Mouse (Mus musculus) CH12.LX (cell line): Measurements from ENCODE around the gene Col25a1. TPM values are rescaled to one million over a fixed set of nuclear protein-coding genes. Genes with fewer than 3 reads are reported as not detected.

Experiments
- DNase-seq: peaks from one replicate; pipeline ENCODE4 v3.0.0-alpha.2; 2013; ENCODE audit errors: extremely low read depth
- H3K27ac ChIP-seq: 2 replicates; pipeline ENCODE4 v1.5.1; 2012; ENCODE audit warnings: low read depth, mild to moderate bottlenecking, control low read depth, moderate library complexity; ENCODE audit not compliant: insufficient read depth
- H3K27me3 ChIP-seq: replicated peaks from 2 replicates; pipeline ENCODE3; 2012; ENCODE audit warnings: inconsistent platforms
- H3K36me3 ChIP-seq, 2 experiments: replicated peaks in 1 of 2; 2 replicates each; pipeline versions ENCODE3 to v1.6.1; 2012; ENCODE audit warnings: inconsistent platforms in 1 of 2, low read length in 1 of 2, mild to moderate bottlenecking in 1 of 2, mixed read lengths in 1 of 2, moderate library complexity in 1 of 2; ENCODE audit not compliant: control insufficient read depth in 1 of 2, insufficient read depth in 1 of 2
- H3K4me1 ChIP-seq, 2 experiments: 2 replicates each; pipeline ENCODE4 v1.6.1; 2012; ENCODE audit warnings: inconsistent platforms in 1 of 2, moderate library complexity in 1 of 2; ENCODE audit not compliant: insufficient read depth in 2 of 2, control insufficient read depth in 1 of 2
- H3K4me2 ChIP-seq: 2 replicates; pipeline ENCODE4 v1.6.1; 2012; ENCODE audit warnings: low read depth, mild to moderate bottlenecking, control low read depth; ENCODE audit not compliant: poor library complexity, insufficient read depth, severe bottlenecking
- H3K4me3 ChIP-seq, 3 experiments: fragments of 150-350 bp in 1 of 3; sonication (generic) in 1 of 3; replicated peaks in 1 of 3; 2 replicates each; pipeline versions ENCODE3 to v1.5.1; 2011 to 2012; ENCODE audit warnings: low read depth in 2 of 3, low read length in 2 of 3, mild to moderate bottlenecking in 2 of 3, moderate library complexity in 2 of 3, control low read depth in 1 of 3, improper control_type of control experiment in 1 of 3, inconsistent platforms in 1 of 3, mixed read lengths in 1 of 3; ENCODE audit not compliant: poor library complexity in 1 of 3
- H3K79me2 ChIP-seq: replicated peaks from 2 replicates; pipeline ENCODE4 v1.6.1; 2012; ENCODE audit warnings: mild to moderate bottlenecking, moderate library complexity; ENCODE audit not compliant: control insufficient read depth, poor library complexity, insufficient read depth, severe bottlenecking; ENCODE audit errors: extremely low read depth
- H3K9ac ChIP-seq: 2 replicates; pipeline ENCODE4 v1.6.1; 2012; ENCODE audit warnings: low read depth, mild to moderate bottlenecking, control low read depth, moderate library complexity; ENCODE audit not compliant: insufficient read depth
- H3K9me3 ChIP-seq: replicated peaks from 2 replicates; pipeline ENCODE3; 2012; ENCODE audit warnings: low read length, inconsistent platforms, mixed read lengths
- CHD2 ChIP-seq: IDR thresholded peaks from 2 replicates; pipeline ENCODE4 v1.6.1; 2011; ENCODE audit warnings: low read length, improper control_type of control experiment
- E2F4 ChIP-seq: IDR thresholded peaks from 2 replicates; pipeline ENCODE4 v1.6.1; 2011; ENCODE audit warnings: low read depth, low read length, improper control_type of control experiment; ENCODE audit not compliant: insufficient replicate concordance
- ELF1 ChIP-seq: IDR thresholded peaks from 2 replicates; pipeline ENCODE4 v1.6.1; 2014; ENCODE audit warnings: low read depth, mild to moderate bottlenecking, inconsistent platforms, low read length, improper control_type of control experiment
- EP300 ChIP-seq: IDR thresholded peaks from 2 replicates; pipeline ENCODE4 v1.6.1; 2011; ENCODE audit warnings: low read length, improper control_type of control experiment
- ETS1 ChIP-seq: conservative IDR thresholded peaks from 2 replicates; pipeline ENCODE4 v1.6.1; 2012; ENCODE audit warnings: low read depth, mild to moderate bottlenecking, inconsistent platforms, low read length, improper control_type of control experiment, moderate library complexity
- GABPA ChIP-seq: IDR thresholded peaks from 2 replicates; pipeline ENCODE4 v1.6.1; 2012; ENCODE audit warnings: low read depth, low read length, improper control_type of control experiment, inconsistent platforms; ENCODE audit not compliant: insufficient replicate concordance
- HCFC1 ChIP-seq: IDR thresholded peaks from 2 replicates; pipeline ENCODE4 v1.6.1; 2012; ENCODE audit warnings: low read depth, mild to moderate bottlenecking, inconsistent platforms, low read length, improper control_type of control experiment
- IRF4 ChIP-seq: IDR thresholded peaks from 2 replicates; pipeline ENCODE4 v1.6.1; 2014; ENCODE audit warnings: low read depth, mild to moderate bottlenecking, inconsistent platforms, low read length, improper control_type of control experiment
- JUND ChIP-seq: conservative IDR thresholded peaks from 2 replicates; pipeline ENCODE4 v1.6.1; 2011; ENCODE audit warnings: low read depth, low read length, improper control_type of control experiment
- KAT2A ChIP-seq: IDR thresholded peaks from 2 replicates; pipeline ENCODE4 v1.6.1; 2012; ENCODE audit warnings: low read length, improper control_type of control experiment, inconsistent platforms; ENCODE audit not compliant: insufficient replicate concordance
- MAFK ChIP-seq: IDR thresholded peaks from 2 replicates; pipeline ENCODE4 v1.6.1; 2011; ENCODE audit warnings: low read length, improper control_type of control experiment; ENCODE audit not compliant: insufficient replicate concordance
- MAX ChIP-seq: IDR thresholded peaks from 2 replicates; pipeline ENCODE4 v1.6.1; 2011; ENCODE audit warnings: low read length, improper control_type of control experiment
- MAZ ChIP-seq: IDR thresholded peaks from 2 replicates; pipeline ENCODE4 v1.6.1; 2012; ENCODE audit warnings: low read depth, mild to moderate bottlenecking, inconsistent platforms, low read length, improper control_type of control experiment, moderate library complexity
- MEF2A ChIP-seq: IDR thresholded peaks from 2 replicates; pipeline ENCODE4 v1.6.1; 2014; ENCODE audit warnings: low read depth, mild to moderate bottlenecking, inconsistent platforms, low read length, improper control_type of control experiment, borderline replicate concordance
- MXI1 ChIP-seq: IDR thresholded peaks from 2 replicates; pipeline ENCODE4 v1.6.1; 2011; ENCODE audit warnings: mild to moderate bottlenecking, low read depth, low read length, improper control_type of control experiment
- MYC ChIP-seq: IDR thresholded peaks from 2 replicates; pipeline ENCODE4 v1.6.1; 2011; ENCODE audit warnings: low read depth, mild to moderate bottlenecking, improper control_type of control experiment, low read length
- NELFE ChIP-seq: IDR thresholded peaks from 2 replicates; pipeline ENCODE4 v1.6.1; 2011; ENCODE audit warnings: low read depth, low read length, improper control_type of control experiment
- NRF1 ChIP-seq: IDR thresholded peaks from 2 replicates; pipeline ENCODE4 v1.6.1; 2014; ENCODE audit warnings: low read depth, mild to moderate bottlenecking, inconsistent platforms, low read length, improper control_type of control experiment, moderate library complexity
- PAX5 ChIP-seq: IDR thresholded peaks from 2 replicates; pipeline ENCODE4 v1.6.1; 2012; ENCODE audit warnings: low read length, inconsistent platforms, mixed read lengths
- POLR2AphosphoS2 ChIP-seq: IDR thresholded peaks from 2 replicates; pipeline ENCODE4 v1.6.1; 2011; ENCODE audit warnings: low read depth, low read length, improper control_type of control experiment
- RAD21 ChIP-seq: IDR thresholded peaks from 2 replicates; pipeline ENCODE4 v1.6.1; 2011; ENCODE audit warnings: low read depth, mild to moderate bottlenecking, low read length, improper control_type of control experiment, moderate library complexity
- RCOR1 ChIP-seq: conservative IDR thresholded peaks from 2 replicates; pipeline ENCODE4 v1.6.1; 2012; ENCODE audit warnings: low read depth, mild to moderate bottlenecking, inconsistent platforms, low read length, improper control_type of control experiment
- TBP ChIP-seq: conservative IDR thresholded peaks from 2 replicates; pipeline ENCODE4 v1.6.1; 2011; ENCODE audit warnings: low read depth, low read length, improper control_type of control experiment
- UBTF ChIP-seq: IDR thresholded peaks from 2 replicates; pipeline ENCODE4 v1.6.1; 2012; ENCODE audit warnings: low read depth, mild to moderate bottlenecking, inconsistent platforms, low read length, improper control_type of control experiment, moderate library complexity
- USF1 ChIP-seq: IDR thresholded peaks from 2 replicates; pipeline ENCODE4 v1.6.1; 2014; ENCODE audit warnings: low read depth, mild to moderate bottlenecking, inconsistent platforms, low read length, improper control_type of control experiment
- USF2 ChIP-seq: conservative IDR thresholded peaks from 2 replicates; pipeline ENCODE4 v1.6.1; 2011; ENCODE audit warnings: low read depth, low read length, improper control_type of control experiment
- ZC3H11A ChIP-seq: IDR thresholded peaks from 2 replicates; pipeline ENCODE4 v1.6.1; 2012; ENCODE audit warnings: low read depth, mild to moderate bottlenecking, inconsistent platforms, low read length, improper control_type of control experiment
- ZKSCAN1 ChIP-seq: IDR thresholded peaks from 2 replicates; pipeline ENCODE4 v1.6.1; 2012; ENCODE audit warnings: low read depth, inconsistent platforms, low read length, improper control_type of control experiment, borderline replicate concordance
- ZMIZ1 ChIP-seq: IDR thresholded peaks from 2 replicates; pipeline ENCODE4 v1.6.1; 2012; ENCODE audit warnings: low read depth, mild to moderate bottlenecking, inconsistent platforms, low read length, improper control_type of control experiment
- ZNF384 ChIP-seq: IDR thresholded peaks from 2 replicates; pipeline ENCODE4 v1.6.1; 2012; ENCODE audit warnings: low read depth, low read length, improper control_type of control experiment, inconsistent platforms
- dilution Hi-C: fragments of 300-500 bp; cut with MboI; formaldehyde crosslinking; loops from 2 replicates; pipeline ENCODE4 v1.14.3; 2020; ENCODE audit warnings: low sequenced_read_pairs; ENCODE audit not compliant: extremely low pct_unique_long_range_greater_than_20kb, extremely low pct_ligation_motif_present
- in situ Hi-C: fragments of 300-500 bp; cut with MboI; formaldehyde crosslinking; loops from 3 replicates; pipeline ENCODE4 v1.14.3; 2019; ENCODE audit warnings: low sequenced_read_pairs, low pct_ligation_motif_present, low pct_unique_long_range_greater_than_20kb, mixed read lengths
- polyA plus RNA-seq: library from polyadenylated mRNA; unstranded; fragments of >175 nt; gene quantifications from 2 replicates; pipeline ENCODE4 v1.2.1, GENCODE M21; 2012; ENCODE audit warnings: low read depth; ENCODE audit not compliant: insufficient read length
- total RNA-seq, 2 experiments: library from RNA; depleted of rRNA; stranded (reverse); fragments of 300-350 nt in 1 of 2; fragments of >200 nt in 1 of 2; gene quantifications; 2 replicates each; pipeline ENCODE4 v1.2.3; 2012 to 2014

Gene Col25a1
- total and polyA plus RNA-seq, 3 experiments = not detected

DNA sequence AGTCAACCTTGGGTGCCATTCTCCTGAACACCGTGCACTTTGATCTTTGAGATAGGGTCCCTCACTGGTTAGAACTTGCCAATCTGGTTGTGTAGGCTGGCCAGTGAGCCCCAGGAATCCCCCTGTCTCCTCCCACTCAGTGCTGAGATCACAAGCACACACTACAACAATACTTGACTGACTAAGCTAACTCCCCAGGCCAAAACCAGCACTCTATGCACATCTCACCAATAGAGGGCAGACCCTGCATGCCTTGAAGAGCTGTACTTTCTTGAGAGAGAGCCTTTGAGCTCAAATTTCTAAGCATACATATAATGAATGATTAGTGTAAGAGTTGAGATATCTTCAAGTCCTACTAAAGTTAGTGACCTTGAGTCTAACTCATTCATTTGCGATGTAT lies 476.6 kb downstream of the Col25a1 start (continued):
- TF ChIP-seq ZMIZ1 (no peak), ZNF384 (peak; percentile 12; the same call in 1 of the 2 replicates), ZC3H11A (no peak; the same call in 1 of the 2 replicates), PAX5 (no peak)
- TF ChIP-seq, all 38 proteins: peak for 4

GRCm38 (mm10) chr3:130614444-130614843 lies 483.1 kb downstream of the Col25a1 start:
- Histone ChIP-seq H3K27me3 (no peaks in the 10 kb centered on the region), H3K9ac (no peak overlapping the region), H3K27ac (no peak overlapping the region), H3K36me3 (no peaks in the 10 kb centered on the region), H3K9me3 (no peaks in the 10 kb centered on the region), H3K4me1 (peaks cover 5 to 7% of the 10 kb centered on the region in 2 experiments), H3K79me2 (no peaks in the 10 kb centered on the region), H3K4me3 (no peak overlapping the region)
- dilution Hi-C loops = no loop called here
- in situ Hi-C loops = no loop called here
- TF ChIP-seq MAFK (no peak), ZC3H11A (no peak), POLR2AphosphoS2 (no peak), ZNF384 (no peak), MAZ (no peak), MAX (no peak), USF1 (no peak), IRF4 (no peak), GABPA (no peak), NRF1 (no peak), MYC (no peak), KAT2A (no peak), ELF1 (no peak)
- TF ChIP-seq, all 38 proteins: peak for 0
- H3K4me2 ChIP-seq = no peak overlapping the region
- DNase-seq = no peak

- Histone ChIP-seq H3K9me3 (no peaks in the 10 kb centered on the region), H3K4me1 (peaks cover 5 to 7% of the 10 kb centered on the region in 2 experiments), H3K27ac (no peak overlapping the region), H3K27me3 (no peaks in the 10 kb centered on the region), H3K36me3 (no peaks in the 10 kb centered on the region), H3K4me2 (no peak overlapping the region), H3K4me3 (no peak overlapping the region), H3K9ac (no peak overlapping the region), H3K79me2 (no peaks in the 10 kb centered on the region)
- dilution Hi-C loops = no loop called here
- DNase-seq = peak; percentile 57
- in situ Hi-C loops = no loop called here
- TF ChIP-seq HCFC1 (no peak), E2F4 (no peak), ZKSCAN1 (no peak), ELF1 (no peak), GABPA (no peak), POLR2AphosphoS2 (no peak), KAT2A (no peak), NELFE (no peak), CHD2 (no peak), MEF2A (no peak), RAD21 (no peak), IRF4 (peak; percentile 61), UBTF (no peak), ETS1 (no peak), TBP (no peak), RCOR1 (0 out of 2 replicates have a peak, but pooled peaks have one; percentile 35), EP300 (peak; percentile 66), USF2 (no peak), JUND (no peak), MXI1 (no peak)
Observed at GRCm38 (mm10) chr3:130615625-130616024, 484.3 kb downstream of the Col25a1 start.
